Mouse (Mus musculus): ENCODE data around the gene Nxph1. TPM values are rescaled to one million over a fixed set of nuclear protein-coding genes. Genes with fewer than 3 reads are reported as not detected.

The Nxph1 gene
- polyA plus RNA-seq, 1 experiment from 2014 or later = 0.37 TPM

DNA sequence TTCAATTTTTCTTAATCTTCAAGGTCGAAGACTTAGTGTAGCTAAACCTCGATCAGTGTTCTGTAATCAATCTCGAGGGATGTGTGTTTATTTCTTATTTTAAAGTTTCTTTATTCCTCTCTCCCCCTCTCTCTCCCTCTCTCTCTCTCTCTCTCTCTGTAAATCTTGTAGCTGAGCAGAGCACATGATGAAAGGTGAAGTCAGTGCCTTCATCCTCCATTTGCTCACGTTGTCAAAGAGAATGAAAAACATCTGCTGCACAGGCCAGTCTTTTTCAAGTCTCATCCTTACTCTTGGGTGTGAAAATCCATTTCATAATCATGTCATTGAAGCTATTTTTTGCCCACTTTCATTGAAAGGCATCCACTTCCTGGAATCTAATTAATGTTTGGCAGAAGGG is 12.1 kb upstream of the Nxph1 start:
- 11% methylated on average over 4 of the region's 4 CpGs for WGBS
- Histone ChIP-seq H3K36me3 (ENCODE audit: control insufficient read depth, insufficient read depth, low read length) (no peaks in the 10 kb centered on the region), H3K27me3 (ENCODE audit: control insufficient read depth, insufficient read depth, low read length) (no peaks in the 10 kb centered on the region), H3K9me3 (replicated peaks; ENCODE audit: control insufficient read depth, low read length) (no peaks in the 10 kb centered on the region), H3K27ac (ENCODE audit: low read length) (no peak overlapping the region), H3K4me3 (replicated peaks; ENCODE audit: low read length) (no peak overlapping the region), H3K4me1 (ENCODE audit: control insufficient read depth, insufficient read depth, low read length) (no peaks in the 10 kb centered on the region), H3K4me2 (ENCODE audit: low read depth, low read length) (peak overlapping the region; percentile 14; the same call in 1 of the 2 replicates), H3K9ac (ENCODE audit: low read length) (no peak overlapping the region)
- ATAC-seq (ENCODE audit: insufficient read depth, low FRiP score) = no peak

DNA sequence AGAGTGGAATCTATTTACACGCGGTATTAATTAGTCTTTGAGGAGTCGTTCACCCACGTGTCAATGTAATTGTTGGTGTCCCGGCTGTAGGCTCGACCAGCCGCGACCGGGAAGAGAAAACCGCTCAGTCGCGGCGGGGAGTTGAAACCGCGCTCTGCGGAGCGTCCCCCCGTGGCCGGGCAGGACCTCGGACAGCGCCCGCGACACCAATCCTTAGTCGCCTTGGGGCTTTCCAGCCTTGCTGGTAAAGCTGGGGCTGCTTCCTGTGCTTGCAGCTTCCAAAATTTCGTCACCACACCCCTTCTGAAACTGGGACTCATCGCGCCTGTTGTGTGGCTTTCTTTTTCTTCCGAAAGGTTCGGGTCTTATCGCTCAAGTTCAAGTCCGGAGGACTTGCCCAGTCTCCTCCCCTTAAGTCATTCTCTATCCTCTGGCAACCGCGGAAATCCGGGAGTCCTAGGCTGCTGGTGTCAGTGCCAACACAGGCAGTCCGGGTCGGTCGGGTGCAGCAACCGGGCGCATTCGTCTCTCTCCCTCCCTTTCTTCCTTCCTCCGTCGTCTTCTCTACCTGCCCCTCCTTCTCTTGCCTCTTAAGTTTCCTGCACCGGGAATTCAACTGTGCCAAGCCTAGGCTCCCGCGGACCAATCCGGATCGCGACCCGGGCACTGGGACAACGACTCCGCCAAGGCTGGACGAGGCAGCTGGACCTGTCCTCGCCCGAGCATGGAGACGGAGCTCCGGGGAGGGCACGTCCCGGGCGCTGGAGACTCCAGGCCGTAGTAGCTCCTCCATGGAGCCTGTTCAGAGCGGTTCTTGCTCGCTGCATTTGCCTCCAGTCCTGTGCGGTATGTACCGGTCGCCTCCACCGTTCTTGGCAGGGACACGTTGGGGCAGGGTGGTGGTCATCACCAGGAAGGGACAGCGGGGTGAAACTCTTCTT is 510 bp downstream of the Nxph1 start:
- H3K9me3 ChIP-seq (replicated peaks; ENCODE audit: control insufficient read depth, low read length) = no peaks in the 10 kb centered on the region
- H3K27me3 ChIP-seq (ENCODE audit: control insufficient read depth, insufficient read depth, low read length) = peaks cover 62% of the 10 kb centered on the region
- peaks cover 4% of the 10 kb centered on the region; the same call in 1 of the 2 replicates for H3K4me1 ChIP-seq (ENCODE audit: control insufficient read depth, insufficient read depth, low read length)
- peak overlapping the region; percentile 47 for H3K4me2 ChIP-seq (ENCODE audit: low read depth, low read length)
- H3K9ac ChIP-seq (ENCODE audit: low read length) = no peak overlapping the region
- peak overlapping the region; percentile 35 for H3K4me3 ChIP-seq (replicated peaks; ENCODE audit: low read length)
- H3K36me3 ChIP-seq (ENCODE audit: control insufficient read depth, insufficient read depth, low read length) = no peaks in the 10 kb centered on the region
- peak; percentile 60 for ATAC-seq (ENCODE audit: insufficient read depth, low FRiP score)
- H3K27ac ChIP-seq (ENCODE audit: low read length) = no peak overlapping the region
- WGBS = 1% methylated on average over 68 of the region's 68 CpGs

DNA sequence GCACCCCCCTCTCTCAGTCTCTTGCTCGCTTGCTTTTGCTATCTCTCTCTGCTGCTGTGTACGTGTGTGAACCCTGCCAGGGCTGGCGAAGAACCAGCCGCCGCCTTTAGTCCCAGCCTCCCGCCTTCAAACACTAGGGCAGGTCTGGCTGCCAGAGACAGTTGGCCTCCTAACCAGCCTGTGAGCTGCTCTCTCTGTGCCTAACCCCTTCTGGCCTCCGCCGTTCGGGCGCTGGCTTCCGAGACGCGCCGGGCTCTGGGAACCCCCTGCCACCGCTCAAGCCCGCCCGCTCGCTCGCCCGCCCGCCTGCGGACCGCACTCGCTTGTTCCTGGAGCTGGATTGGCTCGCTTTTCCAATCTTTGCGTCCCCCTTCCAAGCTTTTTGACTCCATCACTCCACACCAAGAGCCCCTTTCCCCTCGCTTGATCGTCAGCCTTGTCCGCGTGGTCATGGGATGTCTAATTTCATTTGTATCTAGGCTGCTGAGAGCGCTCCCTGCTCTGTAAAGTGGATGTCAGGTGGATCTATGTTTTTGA is 1.5 kb downstream of the Nxph1 start:
- ATAC-seq (ENCODE audit: insufficient read depth, low FRiP score) = no peak
- H3K4me2 ChIP-seq (ENCODE audit: low read depth, low read length) = peak overlapping the region; percentile 23; the same call in 1 of the 2 replicates
- peaks cover 72% of the 10 kb centered on the region for H3K27me3 ChIP-seq (ENCODE audit: control insufficient read depth, insufficient read depth, low read length)
- no peaks in the 10 kb centered on the region for H3K9me3 ChIP-seq (replicated peaks; ENCODE audit: control insufficient read depth, low read length)
- no peak overlapping the region for H3K27ac ChIP-seq (ENCODE audit: low read length)
- H3K36me3 ChIP-seq (ENCODE audit: control insufficient read depth, insufficient read depth, low read length) = no peaks in the 10 kb centered on the region
- no peak overlapping the region for H3K9ac ChIP-seq (ENCODE audit: low read length)
- H3K4me3 ChIP-seq (replicated peaks; ENCODE audit: low read length) = peak overlapping the region; percentile 35; the same call in 1 of the 2 replicates
- H3K4me1 ChIP-seq (ENCODE audit: control insufficient read depth, insufficient read depth, low read length) = peaks cover 4% of the 10 kb centered on the region; the same call in 1 of the 2 replicates
- under 1% methylated on average over 31 of the region's 31 CpGs for WGBS

DNA sequence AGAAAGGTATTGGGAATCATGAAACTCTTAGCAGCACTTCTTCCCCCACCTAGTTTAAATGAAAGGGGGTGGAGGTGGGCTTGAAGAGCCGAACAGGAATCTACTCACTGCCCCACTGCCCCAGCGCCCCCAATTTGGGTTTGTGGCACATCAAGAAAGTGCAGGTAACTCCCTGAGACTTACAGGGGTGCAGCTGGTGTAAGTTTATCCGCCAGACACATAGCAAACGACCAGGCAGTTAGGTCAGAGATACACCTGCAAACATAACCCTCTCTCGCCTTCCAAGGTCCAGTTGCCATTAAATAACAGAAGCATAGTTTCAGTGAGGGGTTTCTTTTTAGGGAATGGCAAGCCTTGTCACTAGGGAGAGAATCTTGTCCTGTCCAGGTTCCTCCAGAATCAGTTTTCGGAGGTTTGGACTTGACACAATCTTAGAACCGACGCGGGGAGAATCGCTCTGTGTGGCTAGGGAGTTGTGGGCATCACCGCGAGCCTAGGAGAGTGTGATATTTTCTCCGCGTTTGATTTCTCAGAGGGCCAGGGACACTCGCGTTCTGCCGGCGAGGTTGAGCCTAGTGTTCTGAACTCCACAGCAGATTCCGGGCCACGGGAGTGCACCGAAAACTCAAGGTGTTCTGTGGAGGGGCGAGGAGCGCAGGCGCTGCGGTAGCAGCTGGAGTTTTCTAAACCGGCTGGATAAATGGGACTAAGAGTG is 2.5 kb downstream of the Nxph1 start:
- Histone ChIP-seq H3K4me2 (ENCODE audit: low read depth, low read length) (peak overlapping the region; percentile 55), H3K36me3 (ENCODE audit: control insufficient read depth, insufficient read depth, low read length) (no peaks in the 10 kb centered on the region), H3K4me1 (ENCODE audit: control insufficient read depth, insufficient read depth, low read length) (peaks cover 4% of the 10 kb centered on the region; the same call in 1 of the 2 replicates), H3K9ac (ENCODE audit: low read length) (no peak overlapping the region), H3K4me3 (replicated peaks; ENCODE audit: low read length) (peak overlapping the region; percentile 25), H3K27me3 (ENCODE audit: control insufficient read depth, insufficient read depth, low read length) (peaks cover 80% of the 10 kb centered on the region), H3K9me3 (replicated peaks; ENCODE audit: control insufficient read depth, low read length) (no peaks in the 10 kb centered on the region), H3K27ac (ENCODE audit: low read length) (no peak overlapping the region)
- WGBS = 2% methylated on average over 26 of the region's 26 CpGs
- no peak for ATAC-seq (ENCODE audit: insufficient read depth, low FRiP score)

DNA sequence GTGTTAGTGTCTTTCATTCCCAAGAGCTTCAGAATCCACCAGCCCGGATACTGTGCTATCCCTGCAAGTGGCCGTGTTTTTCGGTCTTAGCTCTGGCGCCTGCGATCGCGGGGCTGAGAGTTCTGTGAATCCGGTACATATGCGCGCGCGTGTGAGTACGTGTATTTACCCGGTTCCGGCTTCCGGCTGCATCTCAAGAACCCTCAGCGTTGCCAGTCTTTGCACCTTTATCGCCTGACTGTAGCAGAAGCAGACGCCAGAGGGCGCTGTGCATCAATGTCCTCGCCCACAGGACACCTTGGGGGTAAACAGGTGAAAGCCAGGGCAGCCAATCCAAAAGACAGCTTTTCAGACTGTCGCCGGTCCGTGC is 3.1 kb downstream of the Nxph1 start:
- ATAC-seq (ENCODE audit: insufficient read depth, low FRiP score) = no peak
- Histone ChIP-seq H3K4me2 (ENCODE audit: low read depth, low read length) (peak overlapping the region; percentile 55), H3K9ac (ENCODE audit: low read length) (no peak overlapping the region), H3K4me3 (replicated peaks; ENCODE audit: low read length) (peak overlapping the region; percentile 25), H3K4me1 (ENCODE audit: control insufficient read depth, insufficient read depth, low read length) (peaks cover 4% of the 10 kb centered on the region; the same call in 1 of the 2 replicates), H3K27me3 (ENCODE audit: control insufficient read depth, insufficient read depth, low read length) (peaks cover 85% of the 10 kb centered on the region), H3K9me3 (replicated peaks; ENCODE audit: control insufficient read depth, low read length) (no peaks in the 10 kb centered on the region), H3K36me3 (ENCODE audit: control insufficient read depth, insufficient read depth, low read length) (no peaks in the 10 kb centered on the region), H3K27ac (ENCODE audit: low read length) (no peak overlapping the region)
- under 1% methylated on average over 24 of the region's 24 CpGs for WGBS

DNA sequence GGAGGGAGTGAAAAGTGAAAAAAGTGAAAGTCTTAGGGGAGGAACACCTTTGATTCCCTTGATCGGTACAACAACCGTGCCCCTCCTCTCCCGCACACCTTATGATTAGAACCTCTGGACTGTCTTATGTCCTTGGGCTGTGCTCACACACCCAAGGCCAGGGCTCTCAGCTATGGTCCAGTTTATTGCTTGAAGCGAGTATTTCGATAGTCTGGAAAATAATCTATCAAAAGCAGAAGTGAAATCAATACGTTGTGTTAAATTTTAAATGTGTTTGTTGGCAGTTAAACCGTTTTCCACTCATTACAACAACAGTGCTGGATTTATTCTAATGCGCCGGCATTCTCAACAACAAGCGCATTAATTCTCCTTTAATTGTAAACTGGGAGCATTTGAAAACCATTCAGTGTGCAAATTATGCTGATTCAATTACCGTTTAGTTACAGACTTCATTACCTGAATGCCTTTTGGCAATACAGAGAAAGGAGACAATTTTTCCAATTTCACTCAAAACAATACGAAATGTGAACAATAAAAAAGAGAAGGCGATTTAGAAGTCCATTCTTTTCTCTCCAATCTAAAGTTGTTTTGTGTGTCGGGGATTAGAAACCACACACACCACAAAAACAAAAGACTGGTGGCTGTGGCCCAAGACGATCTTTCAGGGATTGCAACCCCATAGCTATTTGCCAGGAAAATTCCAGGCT is 3.8 kb downstream of the Nxph1 start:
- no peak overlapping the region for H3K4me3 ChIP-seq (replicated peaks; ENCODE audit: low read length)
- WGBS = 25% methylated on average over 15 of the region's 15 CpGs
- H3K27ac ChIP-seq (ENCODE audit: low read length) = no peak overlapping the region

DNA sequence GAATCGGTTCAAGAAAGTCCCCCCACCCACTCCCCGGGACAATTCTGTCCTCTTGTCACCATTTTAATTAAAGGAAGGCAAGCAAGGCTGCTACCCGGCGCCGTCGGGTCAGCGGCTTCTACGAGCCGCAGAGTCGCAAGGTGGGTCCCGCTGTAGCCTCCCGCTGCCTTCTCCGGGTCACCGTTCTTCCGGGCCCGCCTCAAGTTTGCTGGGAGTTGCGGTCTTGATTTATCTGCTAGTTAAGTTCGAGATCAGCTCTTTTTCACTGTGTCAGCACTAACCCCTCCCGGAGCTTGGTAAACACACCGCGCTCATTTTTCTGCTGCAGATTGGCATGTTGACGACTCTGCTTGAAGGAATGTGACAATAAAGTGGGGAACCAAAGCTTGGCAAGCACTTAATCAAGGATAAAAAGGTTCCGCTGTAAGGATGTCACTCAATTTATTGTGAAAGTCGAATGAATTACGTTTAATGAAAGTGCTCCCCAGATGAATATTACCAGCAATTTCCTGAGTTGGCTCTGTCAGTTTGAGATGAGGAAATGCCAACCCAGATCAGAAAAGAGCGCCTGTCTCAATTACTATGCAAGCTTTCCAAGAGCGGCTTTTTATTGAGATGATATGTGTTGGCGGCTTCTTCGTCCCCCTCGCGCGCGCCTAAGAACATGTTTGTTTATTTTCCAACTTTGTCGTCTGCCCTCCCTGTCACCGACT is 7.7 kb downstream of the Nxph1 start:
- no peak overlapping the region for H3K9ac ChIP-seq (ENCODE audit: low read length)
- no peak overlapping the region for H3K27ac ChIP-seq (ENCODE audit: low read length)
- 2% methylated on average over 35 of the region's 35 CpGs for WGBS
- H3K9me3 ChIP-seq (replicated peaks; ENCODE audit: control insufficient read depth, low read length) = no peaks in the 10 kb centered on the region
- H3K4me3 ChIP-seq (replicated peaks; ENCODE audit: low read length) = no peak overlapping the region
- no peaks in the 10 kb centered on the region for H3K36me3 ChIP-seq (ENCODE audit: control insufficient read depth, insufficient read depth, low read length)
- H3K27me3 ChIP-seq (ENCODE audit: control insufficient read depth, insufficient read depth, low read length) = peaks cover 72% of the 10 kb centered on the region
- no peak for ATAC-seq (ENCODE audit: insufficient read depth, low FRiP score)
- H3K4me2 ChIP-seq (ENCODE audit: low read depth, low read length) = no peak overlapping the region
- H3K4me1 ChIP-seq (ENCODE audit: control insufficient read depth, insufficient read depth, low read length) = no peaks in the 10 kb centered on the region

More for the DNA sequence above, 3.8 kb downstream of the Nxph1 start:
- Histone ChIP-seq H3K9ac (ENCODE audit: low read length) (no peak overlapping the region), H3K9me3 (replicated peaks; ENCODE audit: control insufficient read depth, low read length) (no peaks in the 10 kb centered on the region), H3K27me3 (ENCODE audit: control insufficient read depth, insufficient read depth, low read length) (peaks cover 92% of the 10 kb centered on the region), H3K36me3 (ENCODE audit: control insufficient read depth, insufficient read depth, low read length) (no peaks in the 10 kb centered on the region), H3K4me2 (ENCODE audit: low read depth, low read length) (no peak overlapping the region; the same call in 1 of the 2 replicates), H3K4me1 (ENCODE audit: control insufficient read depth, insufficient read depth, low read length) (peaks cover 4% of the 10 kb centered on the region; the same call in 1 of the 2 replicates)
- ATAC-seq (ENCODE audit: insufficient read depth, low FRiP score) = no peak

DNA sequence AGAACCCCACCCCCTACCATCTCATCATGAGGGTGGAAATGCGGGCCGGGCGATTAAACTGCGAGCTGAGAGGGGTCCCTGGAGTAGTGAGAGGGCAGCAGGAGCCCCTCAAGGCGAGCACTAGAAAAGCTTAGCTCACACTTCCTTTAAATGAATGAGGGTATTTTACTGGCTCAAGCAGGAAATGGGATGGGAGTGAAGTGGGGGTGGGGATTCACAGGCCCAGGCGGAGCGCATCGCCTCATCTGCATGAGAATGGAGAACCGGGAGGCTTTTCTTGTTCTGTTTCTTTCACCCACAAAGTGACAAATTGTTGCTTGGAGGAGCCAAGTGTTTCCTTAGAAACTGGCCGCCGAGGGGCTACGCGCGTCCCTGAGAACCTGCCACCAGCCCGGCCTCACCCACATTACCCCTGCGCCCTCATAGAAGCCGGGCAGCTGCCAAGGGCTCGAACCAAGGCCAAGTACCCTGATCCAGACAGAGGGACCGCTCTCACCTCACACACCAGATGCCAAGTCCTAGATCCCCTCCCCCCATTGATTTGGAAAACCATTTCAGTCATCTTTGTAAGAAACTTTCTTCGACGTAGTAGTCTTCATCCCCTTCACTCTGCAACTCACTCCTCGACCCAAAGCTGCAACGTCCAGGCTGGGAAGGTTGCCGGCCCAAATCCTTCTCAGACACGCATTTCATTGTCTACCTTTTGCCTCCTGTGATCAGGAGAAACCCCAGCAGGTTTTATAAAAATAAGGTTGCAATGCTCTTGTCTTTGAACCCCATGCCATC is 8.7 kb downstream of the Nxph1 start:
- Histone ChIP-seq H3K9ac (ENCODE audit: low read length) (no peak overlapping the region), H3K4me1 (ENCODE audit: control insufficient read depth, insufficient read depth, low read length) (no peaks in the 10 kb centered on the region), H3K36me3 (ENCODE audit: control insufficient read depth, insufficient read depth, low read length) (no peaks in the 10 kb centered on the region), H3K4me2 (ENCODE audit: low read depth, low read length) (no peak overlapping the region), H3K27ac (ENCODE audit: low read length) (no peak overlapping the region), H3K9me3 (replicated peaks; ENCODE audit: control insufficient read depth, low read length) (no peaks in the 10 kb centered on the region), H3K27me3 (ENCODE audit: control insufficient read depth, insufficient read depth, low read length) (peaks cover 63% of the 10 kb centered on the region), H3K4me3 (replicated peaks; ENCODE audit: low read length) (no peak overlapping the region)
- ATAC-seq (ENCODE audit: insufficient read depth, low FRiP score) = no peak
- 3% methylated on average over 25 of the region's 25 CpGs for whole genome bisulfite sequencing

Data from stomach, embryonic 16.5 days (tissue).